Mouse (Mus musculus) left cerebral cortex, postnatal 10 days (tissue): ENCODE measurements around the gene Gm3336. TPM values are rescaled to one million over a fixed set of nuclear protein-coding genes. Genes with fewer than 3 reads are reported as not detected.
A peak's percentile ranks its signal among the peaks of the same experiment; 100 is the strongest.

Experiments used
- DNase-seq, 2 experiments: peaks; one replicate each; pipeline ENCODE4 v3.0.0; 2021 to 2022; ENCODE audit warnings: low spot score in 2 of 2, mixed read lengths in 1 of 2; ENCODE audit errors: extremely low spot score in 1 of 2
- intact Hi-C: fragments of 180-260 bp; cut with DNase I; formaldehyde crosslinking; loops from one replicate; pipeline ENCODE4 v1.15.1; 2025
- total RNA-seq, 2 experiments: library from RNA; stranded (reverse); gene quantifications; 2 replicates each; pipeline ENCODE4 v1.2.3; 2021

Gene Gm3336
- total RNA-seq, 2 experiments from 2014 or later = not detected

- DNase-seq = peak in 1 of 2 experiments; percentile 20
- intact Hi-C loops = no loop called here
Measured at GRCm38 (mm10) chr8:70742176-70742575, 23.8 kb downstream of the Gm3336 start.

- DNase-seq = peak in 1 of 2 experiments; percentile 47
- intact Hi-C loops = no loop called here
Measured at GRCm38 (mm10) chr8:70742981-70743655, 24.8 kb downstream of the Gm3336 start.

GRCm38 (mm10) chr8:70743656-70744590 lies 25.6 kb downstream of the Gm3336 start:
- intact Hi-C loops = no loop called here
- DNase-seq = peak in 1 of 2 experiments; percentile 77

GRCm38 (mm10) chr8:70744806-70745205 lies 26.5 kb downstream of the Gm3336 start:
- peak in 1 of 2 experiments; percentile 27 for DNase-seq
- intact Hi-C loops = no loop called here

- intact Hi-C loops = no loop called here
- DNase-seq = peak in 1 of 2 experiments; percentile 23
Measured at GRCm38 (mm10) chr8:70745691-70746220, 27.4 kb downstream of the Gm3336 start.

DNA sequence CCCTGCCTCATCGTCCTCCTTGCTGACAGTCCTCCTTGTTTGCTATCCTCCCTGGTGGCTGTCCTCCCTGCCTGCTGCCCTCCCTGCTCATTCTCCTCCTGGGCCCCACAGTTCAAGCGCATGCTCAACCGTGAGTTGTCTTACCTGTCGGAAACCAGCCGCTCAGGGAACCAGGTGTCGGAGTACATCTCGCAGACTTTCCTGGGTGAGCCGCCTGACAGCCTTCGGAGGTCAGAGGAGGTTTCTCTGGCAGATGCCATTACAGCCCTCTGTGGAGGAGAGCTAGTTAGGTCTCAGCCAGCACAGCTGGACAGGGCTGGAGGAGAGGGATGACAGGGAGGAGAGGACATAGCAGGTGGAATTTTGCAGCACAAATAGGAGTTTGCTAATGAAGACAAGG lies 28.3 kb downstream of the Gm3336 start:
- intact Hi-C loops = no loop called here
- peak in 1 of 2 experiments; percentile 32 for DNase-seq

GRCm38 (mm10) chr8:70747211-70747890 lies 29.0 kb downstream of the Gm3336 start:
- DNase-seq = peak in 1 of 2 experiments; percentile 26

DNA sequence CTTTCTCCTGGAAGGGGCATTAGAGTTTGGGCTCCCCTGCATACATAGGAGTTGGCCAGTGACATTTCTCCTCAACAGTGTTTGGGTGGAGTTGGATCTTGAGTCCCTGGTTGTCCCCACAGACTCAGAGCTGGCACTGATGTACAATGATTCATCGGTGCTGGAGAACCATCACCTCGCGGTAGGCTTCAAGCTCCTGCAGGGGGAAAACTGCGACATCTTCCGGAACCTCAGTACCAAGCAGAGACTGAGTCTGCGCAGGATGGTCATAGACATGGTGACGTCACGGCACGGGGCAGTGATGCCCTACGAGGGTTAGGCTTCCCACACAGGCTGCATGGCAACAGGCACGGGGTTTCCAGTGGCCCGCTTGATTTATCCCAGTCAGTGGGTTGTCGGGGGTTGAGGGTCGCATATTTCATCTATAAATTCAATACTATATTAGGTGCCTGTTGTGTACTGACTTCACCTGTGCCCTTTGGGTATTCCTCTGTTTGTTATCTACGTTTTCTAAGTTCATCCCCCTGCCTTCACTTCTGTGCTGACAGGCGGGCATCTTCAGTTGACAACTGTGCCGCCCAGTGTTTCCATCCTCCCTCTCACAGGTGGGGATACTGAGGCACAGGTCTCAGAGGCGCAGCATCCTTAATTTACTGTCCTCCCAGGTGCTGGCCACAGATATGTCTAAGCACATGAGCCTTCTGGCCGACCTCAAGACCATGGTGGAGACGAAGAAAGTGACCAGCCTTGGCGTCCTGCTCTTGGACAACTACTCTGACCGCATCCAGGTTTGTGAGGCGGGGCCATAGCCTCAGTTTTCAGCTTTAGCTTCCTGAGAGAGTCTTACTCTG lies 30.1 kb downstream of the Gm3336 start:
- intact Hi-C loops = no loop called here
- DNase-seq = peak in 1 of 2 experiments; percentile 17

More at GRCm38 (mm10) chr8:70747211-70747890, 29.0 kb downstream of the Gm3336 start:
- intact Hi-C loops = no loop called here

GRCm38 (mm10) chr8:70749097-70749674 lies 30.8 kb downstream of the Gm3336 start:
- intact Hi-C loops = no loop called here
- DNase-seq = peak in 1 of 2 experiments; percentile 33

GRCm38 (mm10) chr8:70750128-70750680 lies 31.9 kb downstream of the Gm3336 start:
- intact Hi-C loops = no loop called here
- peak in 1 of 2 experiments; percentile 22 for DNase-seq

DNA sequence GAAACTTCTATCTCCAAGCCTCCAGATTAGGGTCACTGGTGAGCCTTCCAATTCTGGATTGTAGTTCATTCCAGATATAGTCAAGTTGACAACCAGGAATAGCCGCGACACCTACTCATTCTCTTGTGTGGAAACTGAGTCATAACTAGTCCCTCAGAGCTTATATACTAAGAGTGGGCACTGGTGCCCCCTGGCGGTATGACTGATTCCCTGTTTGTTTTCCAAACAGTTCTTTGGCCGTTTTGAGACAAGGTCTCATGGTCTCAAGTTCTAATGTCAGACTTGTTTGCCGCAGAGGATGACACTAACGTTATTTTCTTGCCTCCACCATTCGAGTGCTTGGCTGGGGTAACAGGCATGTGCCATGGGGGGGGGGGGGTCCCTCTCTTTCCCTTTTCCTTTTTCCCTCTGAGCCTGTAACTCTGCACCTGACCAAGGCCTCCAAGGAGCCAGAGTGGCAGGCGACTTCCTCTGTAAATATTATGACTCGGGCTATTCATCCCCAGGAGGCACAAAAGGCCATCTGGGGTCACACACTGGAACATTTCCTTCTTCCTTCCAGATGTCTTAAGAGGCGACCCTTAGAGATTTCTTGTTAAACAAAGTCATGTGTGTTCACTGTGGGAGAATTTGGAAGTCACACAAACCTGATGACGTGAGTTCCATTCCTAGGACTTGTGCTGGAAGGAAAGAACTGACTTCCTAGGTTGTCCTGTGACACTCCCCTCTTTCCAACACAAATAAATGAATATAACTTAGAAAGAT lies 33.8 kb downstream of the Gm3336 start:
- intact Hi-C loops = loop anchor here (2.0 kb wide), 1 partner anchor 31 kb away; no protein-coding TSS in a partner anchor
- peak in 1 of 2 experiments; percentile 79 for DNase-seq

GRCm38 (mm10) chr8:70753151-70753550 lies 34.8 kb downstream of the Gm3336 start:
- intact Hi-C loops = loop anchor here (2.0 kb wide), 1 partner anchor 32 kb away; no protein-coding TSS in a partner anchor

DNA sequence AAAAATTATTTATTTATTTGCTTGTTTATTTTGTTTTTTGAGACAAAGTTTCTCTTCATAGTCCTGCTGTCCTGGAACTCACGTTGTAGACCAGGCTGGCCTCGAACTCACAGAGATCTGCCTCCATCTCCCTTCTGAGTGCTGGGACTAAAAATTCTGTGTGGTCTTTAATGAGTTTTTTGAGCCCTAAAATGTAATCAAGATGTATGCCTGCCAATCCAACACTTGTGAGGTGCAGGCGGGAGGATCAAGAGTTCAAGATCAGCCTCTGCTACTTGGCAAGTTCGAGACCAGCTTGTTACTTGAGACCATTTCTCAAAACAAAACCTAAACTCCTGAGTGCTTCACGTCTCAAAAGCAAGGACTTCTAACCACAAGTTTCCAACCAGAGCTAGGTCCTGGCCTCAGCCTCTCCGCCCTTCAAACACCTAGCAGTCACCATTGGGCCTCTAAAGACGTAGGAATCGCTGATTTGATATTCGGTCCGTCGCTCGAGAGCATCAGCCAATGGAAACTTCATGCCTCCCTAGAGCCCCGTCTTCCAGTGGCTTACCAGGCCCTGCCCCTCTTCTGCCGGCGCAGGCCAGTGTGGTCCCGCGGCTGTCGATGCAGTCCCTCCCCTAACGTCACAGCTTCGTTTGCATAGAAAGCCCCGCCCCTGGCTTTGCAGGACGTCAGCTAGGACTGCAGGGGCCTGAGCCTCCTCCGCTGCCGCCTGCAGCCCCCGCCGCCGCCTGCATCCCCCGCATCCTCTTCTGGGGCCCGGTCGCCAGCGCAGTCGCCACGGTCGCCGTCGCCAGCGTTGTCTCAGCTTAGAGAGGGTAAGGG lies 35.9 kb downstream of the Gm3336 start, which contains the start of gene Rab3a:
Rab3a (plus strand) TSS at position 637 of the 828 bp plus-strand sequence.
- peak; percentile 98 for DNase-seq
- intact Hi-C loops = no loop called here

More at GRCm38 (mm10) chr8:70753151-70753550, 34.8 kb downstream of the Gm3336 start:
- DNase-seq = peak in 1 of 2 experiments; percentile 94

- DNase-seq = peak; percentile 79 to 90
- intact Hi-C loops = no loop called here
Measured at GRCm38 (mm10) chr8:70754871-70755660, 36.7 kb downstream of the Gm3336 start.
